Mouse (Mus musculus): Measurements from ENCODE around the gene Patj.

The Patj gene

GRCm38 (mm10) chr4:98725439-98725838, 329.9 kb downstream of the Patj start:
- no peak for DNase-seq (ENCODE audit: low read depth, low spot score)

DNA sequence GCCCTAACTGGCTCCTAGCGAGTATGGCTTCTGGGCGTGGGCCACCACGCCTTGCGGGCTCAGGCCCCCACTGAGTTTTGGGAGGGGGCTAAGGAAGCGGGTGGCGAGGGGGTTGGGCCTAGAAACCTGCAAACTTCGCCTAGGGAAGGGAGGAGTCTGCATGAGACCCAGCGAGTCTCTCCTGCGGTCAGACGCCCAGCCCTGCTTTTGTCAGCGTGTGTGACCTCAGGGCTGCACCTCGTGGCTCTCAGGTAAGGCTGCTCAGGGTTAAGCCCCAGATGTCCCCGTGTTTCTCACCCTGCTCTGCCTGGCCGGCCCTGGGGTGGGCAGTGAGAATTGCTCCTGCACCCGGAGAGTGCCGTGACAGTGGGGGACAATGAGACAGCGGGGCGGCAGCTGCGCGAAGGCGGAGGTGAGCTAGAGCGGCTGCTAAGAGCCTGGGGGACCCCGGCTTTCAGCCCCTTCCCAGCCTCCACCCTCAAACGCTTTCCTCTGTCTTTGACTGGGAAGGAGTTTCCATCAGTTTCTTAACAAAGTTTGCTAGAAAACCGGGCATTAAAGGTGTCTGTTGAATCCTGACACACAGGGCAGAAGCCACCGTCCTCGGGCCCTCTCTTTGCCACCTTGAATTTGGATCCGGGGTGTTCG, 331.1 kb downstream of the Patj start, which contains the start of gene L1td1:
Gene L1td1 (plus strand): TSS at position 145 of the 648 bp plus-strand sequence.
- DNase-seq (ENCODE audit: low read depth, low spot score) = no peak

DNA sequence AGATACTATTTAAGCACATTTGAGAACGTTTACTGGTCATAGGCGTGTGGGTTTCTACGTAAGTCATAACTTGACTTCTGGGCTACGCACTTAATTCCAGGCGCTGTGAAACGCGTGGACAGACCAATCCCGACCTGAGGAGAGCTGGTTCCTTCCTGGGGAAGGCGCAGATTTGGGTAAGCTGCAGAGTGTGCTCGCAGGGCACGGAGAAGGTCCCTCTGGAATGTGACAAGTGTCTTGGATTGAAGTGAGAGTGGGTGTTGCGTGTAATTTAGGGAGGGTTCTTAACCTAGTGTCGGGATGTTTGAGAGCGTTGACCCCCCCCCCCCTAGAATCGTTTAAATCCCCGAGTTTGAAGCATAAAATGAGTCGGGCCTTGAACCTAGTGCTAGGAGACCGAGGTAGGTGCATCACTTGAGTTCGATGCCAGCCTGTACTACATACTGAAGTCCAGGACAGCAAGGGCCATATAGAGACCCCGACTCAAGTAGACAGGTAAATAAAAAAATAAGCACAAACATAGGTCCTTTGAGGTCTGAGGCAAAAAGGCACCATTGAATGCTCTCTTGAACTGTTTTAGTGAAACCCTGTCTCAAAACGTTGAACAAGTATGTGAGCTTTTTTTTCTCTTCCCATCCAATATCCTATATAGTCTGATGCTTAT, 331.8 kb downstream of the Patj start:
- no peak for DNase-seq (ENCODE audit: low read depth, low spot score)

GRCm38 (mm10) chr4:98727959-98728347, 332.4 kb downstream of the Patj start:
- no peak for DNase-seq (ENCODE audit: low read depth, low spot score)

GRCm38 (mm10) chr4:98728716-98729115, 333.1 kb downstream of the Patj start:
- DNase-seq (ENCODE audit: low read depth, low spot score) = no peak

GRCm38 (mm10) chr4:98733660-98734059, 338.1 kb downstream of the Patj start:
- DNase-seq (ENCODE audit: low read depth, low spot score) = no peak

DNA sequence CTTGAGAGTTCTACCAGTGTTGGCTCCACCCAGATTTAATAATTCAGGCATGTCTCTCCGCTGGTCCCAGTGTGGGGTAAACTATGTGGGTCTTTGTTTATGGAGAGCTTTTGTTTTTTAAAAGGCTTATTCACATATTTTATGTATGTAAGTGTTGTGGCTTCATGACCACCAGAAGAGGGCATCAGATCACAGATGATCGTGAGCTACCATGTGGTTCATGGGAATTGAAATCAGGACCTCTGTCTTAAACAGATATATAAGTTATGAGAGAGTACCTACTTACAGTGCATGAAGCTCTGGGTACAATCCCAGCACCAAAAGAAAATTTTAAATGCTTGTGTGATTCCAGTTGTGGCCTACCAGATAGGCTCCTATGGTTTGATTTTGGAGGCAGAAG, 344.2 kb downstream of the Patj start:
- no peak for DNase-seq (ENCODE audit: low read depth, low spot score)

DNA sequence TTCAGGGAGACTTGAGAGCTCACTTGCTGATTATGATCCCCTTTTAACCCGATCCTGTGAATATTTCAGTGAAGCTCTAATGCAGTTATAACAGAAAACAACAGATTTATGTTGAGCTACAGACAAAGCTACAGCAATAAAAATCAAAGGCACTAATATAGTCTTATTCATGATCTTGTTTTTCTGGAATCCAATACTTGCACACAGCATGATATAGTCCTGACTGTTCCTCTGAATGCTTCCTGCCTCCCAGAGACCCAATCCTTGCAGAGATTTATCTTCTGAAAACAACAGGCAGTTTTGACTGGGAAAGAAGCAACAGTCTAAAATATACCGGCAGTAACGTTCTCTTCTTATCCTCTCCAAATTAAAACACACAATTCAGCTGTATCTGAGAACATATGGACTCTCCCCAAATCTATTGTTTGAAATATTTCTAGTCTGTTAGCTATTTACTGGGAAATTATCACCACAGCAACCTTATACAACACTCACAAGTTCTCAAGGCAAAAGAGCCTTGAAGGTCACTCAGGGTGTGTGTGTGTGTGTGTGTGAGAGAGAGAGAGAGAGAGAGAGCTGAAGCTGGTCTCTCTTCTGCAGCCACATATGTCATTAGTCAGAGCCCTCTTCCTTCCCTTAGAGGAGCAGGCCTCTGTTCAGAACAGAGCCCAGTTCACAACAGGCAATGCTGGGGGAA, 347.8 kb downstream of the Patj start:
- DNase-seq (ENCODE audit: low read depth, low spot score) = no peak

GRCm38 (mm10) chr4:98743906-98744210, 348.3 kb downstream of the Patj start:
- no peak for DNase-seq (ENCODE audit: low read depth, low spot score)

- DNase-seq (ENCODE audit: low read depth, low spot score) = no peak
These were observed 358.9 kb downstream of the Patj start for GRCm38 (mm10) chr4:98754456-98754855.

DNA sequence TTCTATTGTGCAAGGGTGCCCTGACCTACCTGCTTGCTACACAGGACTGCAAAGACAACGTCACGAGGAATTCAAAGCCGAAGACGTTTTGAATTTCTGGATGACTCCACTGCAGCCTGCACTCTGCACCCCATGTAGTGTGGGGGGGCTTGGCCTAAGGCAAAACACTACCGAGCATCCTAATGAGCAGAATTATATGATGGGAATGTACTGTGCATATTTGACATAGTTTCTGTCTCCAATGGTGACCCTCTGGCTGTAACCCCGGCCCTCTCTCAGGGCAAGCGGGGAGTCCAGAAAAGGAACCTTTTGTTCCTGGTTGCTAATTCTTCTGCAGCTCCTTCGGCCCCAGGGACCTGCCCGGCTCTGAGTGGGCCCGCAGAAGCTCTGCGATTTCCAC, 360.6 kb downstream of the Patj start:
- DNase-seq (ENCODE audit: low read depth, low spot score) = no peak

- DNase-seq (ENCODE audit: low read depth, low spot score) = no peak
These were observed 362.6 kb downstream of the Patj start for GRCm38 (mm10) chr4:98758012-98758821.

- DNase-seq (ENCODE audit: low read depth, low spot score) = no peak
These were observed 363.4 kb downstream of the Patj start for GRCm38 (mm10) chr4:98758872-98759518.

DNA sequence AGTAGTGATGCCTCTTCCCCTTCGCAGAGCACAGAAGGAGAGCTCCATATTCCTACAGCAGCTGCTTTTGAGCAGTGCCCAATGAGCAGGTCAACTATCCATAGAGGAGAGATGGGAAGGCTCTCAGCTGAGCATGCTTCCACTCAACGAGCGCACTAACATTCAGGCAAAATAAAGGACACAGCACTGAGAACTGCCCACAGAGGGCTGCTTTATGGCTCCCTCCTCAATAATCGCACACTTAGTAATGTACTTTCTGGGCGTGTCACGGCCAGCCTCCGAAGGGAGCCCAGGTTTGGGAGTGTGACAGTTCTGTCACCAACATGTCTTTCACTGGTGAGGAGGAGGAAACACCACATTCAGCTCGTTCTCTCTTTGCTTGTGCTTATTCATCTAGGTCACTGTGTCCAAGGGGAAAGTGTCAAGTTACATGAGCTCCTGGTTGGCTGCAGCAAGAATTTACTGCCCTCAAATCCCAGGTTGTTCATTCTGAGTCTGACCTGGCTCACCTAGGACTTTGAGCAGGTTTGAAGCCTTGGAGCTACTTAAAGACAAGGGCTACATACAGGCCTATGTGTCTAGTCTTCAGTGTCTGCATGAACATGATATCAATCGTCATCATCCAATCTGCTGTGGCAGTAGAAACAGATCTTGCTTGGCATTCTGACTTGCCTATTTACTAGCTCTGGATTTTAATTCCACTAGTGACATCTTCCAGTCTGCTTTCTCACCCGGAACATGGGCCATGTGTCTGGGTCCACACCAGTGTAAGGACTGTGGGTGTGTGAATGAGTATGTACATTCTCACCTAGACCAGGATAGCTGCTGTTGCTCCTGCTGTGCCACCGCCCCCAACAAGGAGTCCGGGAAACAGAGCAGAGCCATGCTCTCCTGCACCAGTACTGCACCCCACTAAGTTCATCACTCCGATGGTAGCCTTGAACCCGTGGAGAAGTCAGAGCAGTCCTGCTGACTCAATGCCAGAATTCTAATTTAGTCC, 371.8 kb downstream of the Patj start:
- no peak for DNase-seq (ENCODE audit: low read depth, low spot score)
